Mouse (Mus musculus) urinary bladder, adult 2 months (tissue): Measurements from ENCODE around the gene Shmt2. TPM values are rescaled to one million over a fixed set of nuclear protein-coding genes. Genes with fewer than 3 reads are reported as not detected.

ENCODE experiments used
- DNase-seq: peaks from one replicate; pipeline ENCODE4 v3.0.0; 2022; ENCODE audit warnings: low spot score
- polyA plus RNA-seq: library from polyadenylated mRNA; depleted of rRNA; stranded (reverse); fragments of >200 nt; gene quantifications from 2 replicates; pipeline ENCODE4 v1.2.3, GENCODE M21; 2012; rRNA removed

Gene Shmt2
- polyA plus RNA-seq: 58.7 and 63.9 TPM in 2 replicates

DNA sequence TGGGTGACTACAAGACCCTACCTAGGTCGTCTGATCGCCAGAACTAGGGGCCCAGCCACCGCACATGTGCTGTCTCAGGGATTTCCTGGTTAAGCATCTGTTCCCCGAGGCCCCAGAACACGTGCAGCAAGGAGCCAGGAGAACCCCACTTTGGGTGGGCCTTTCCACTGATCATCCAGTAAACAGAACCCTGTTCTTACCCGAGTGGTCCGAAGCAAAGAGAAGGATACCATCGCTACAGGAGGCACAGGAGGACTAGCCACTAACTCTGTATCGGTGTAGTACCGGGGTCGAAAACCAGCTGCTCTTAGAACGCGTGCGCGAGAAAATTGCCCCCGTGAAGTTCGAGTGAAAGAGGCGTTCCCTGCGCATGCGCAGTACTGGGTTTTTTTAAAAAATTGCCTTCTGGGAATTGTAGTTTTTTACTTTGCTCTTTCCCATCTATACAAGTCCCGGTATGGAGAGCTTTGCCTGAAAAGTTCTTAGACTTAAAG is at the start of gene Shmt2:
Gene Shmt2 (minus strand): TSS at position 357 of the 494 bp plus-strand sequence.
- no peak for DNase-seq

DNA sequence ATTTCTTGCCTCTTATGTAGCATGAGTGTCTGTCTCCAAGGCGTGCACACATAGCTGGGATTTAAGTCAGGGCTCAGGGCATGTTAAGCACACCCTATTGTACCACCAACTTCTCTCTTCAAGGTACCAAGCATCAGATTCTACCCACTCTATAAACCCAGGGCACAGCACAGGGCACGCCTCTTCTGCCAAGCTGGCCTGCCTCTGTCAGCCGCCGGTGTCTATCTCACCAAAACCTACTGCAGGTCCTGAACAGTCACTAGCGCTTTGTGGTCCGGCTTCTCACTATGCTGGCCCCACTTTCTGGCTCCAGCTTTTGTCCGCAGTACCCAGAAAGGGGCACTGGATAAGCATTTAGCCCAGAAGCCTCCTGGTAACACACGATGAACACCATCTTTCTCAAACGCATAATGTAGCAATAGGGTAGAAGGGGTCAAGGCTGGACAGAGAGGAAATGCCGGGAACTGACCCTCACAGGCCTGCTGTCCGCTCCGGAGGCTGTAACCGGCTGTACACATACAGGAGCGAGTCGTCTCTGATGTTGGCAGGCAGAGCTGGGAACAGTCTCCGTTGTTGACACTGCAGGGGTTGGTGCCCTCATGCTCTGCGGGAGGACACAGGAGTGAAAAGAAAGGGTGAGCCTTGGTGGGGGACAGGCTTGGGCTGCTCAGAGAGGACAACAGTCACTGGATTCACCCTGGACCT is 48.8 kb upstream of the Shmt2 start:
- DNase-seq: no peak

DNA sequence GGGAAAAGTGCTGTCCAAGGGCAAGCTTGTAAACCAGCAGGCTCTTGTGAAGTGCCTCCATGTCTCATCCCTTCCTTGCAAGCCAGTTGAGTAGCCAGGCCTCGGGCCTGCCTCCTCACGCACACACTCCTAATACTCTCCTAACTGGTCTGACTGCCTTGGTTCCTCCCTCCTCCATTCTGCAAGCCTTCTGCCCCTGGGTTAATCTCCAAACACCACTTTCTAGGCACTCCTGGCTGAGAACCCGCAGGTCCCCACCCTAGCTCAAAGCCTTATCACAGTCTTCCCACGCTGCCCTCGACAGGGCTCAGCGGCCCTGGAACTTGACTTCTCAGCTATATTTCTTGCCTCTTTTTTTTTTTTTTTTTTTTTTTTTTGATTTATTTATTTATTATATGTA is 48.1 kb upstream of the Shmt2 start:
- no peak for DNase-seq

DNA sequence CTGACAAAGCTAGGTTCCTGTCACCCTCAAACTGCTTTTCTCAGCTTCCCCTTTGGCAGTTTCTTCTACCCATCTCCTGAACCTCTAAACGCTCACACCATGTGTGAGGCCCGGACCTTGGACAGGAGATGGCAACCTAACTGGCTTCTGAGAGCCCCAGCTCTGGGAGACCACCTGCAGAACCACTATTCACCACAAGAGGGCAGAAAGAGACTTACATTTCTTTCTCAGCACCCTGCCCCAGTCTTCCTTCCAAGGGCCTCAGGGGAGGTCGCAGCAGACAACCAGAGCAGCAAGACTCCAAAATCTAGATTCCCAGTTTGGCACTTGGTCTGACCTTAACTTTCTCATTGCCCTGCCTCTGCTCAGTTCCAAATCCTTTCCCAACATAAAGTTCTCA is 47.2 kb upstream of the Shmt2 start:
- no peak for DNase-seq

GRCm38 (mm10) chr10:127566553-127567326 is 44.5 kb upstream of the Shmt2 start:
- no peak for DNase-seq

- DNase-seq: no peak
These were observed 42.1 kb upstream of the Shmt2 start for GRCm38 (mm10) chr10:127564301-127564700.

DNA sequence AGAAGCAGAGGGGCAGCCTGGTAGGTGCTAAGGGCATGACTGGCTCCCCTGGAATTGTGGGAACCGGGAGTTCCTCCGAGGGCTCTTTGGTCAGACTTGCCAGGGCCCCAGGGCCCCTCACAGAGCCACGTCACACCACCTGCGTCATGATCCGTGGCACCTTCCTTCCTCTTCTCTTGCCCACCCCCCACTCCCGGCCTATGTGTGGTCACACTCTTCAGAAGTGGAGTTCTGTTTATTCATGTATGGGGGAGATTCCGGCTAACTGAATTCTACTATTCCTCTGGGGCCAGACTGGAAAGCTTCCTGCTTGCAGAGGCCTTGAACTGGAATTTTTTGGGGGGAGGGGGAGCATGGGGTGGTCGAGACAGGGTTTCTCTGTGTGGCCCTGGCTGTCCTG is 41.6 kb upstream of the Shmt2 start:
- no peak for DNase-seq

- no peak for DNase-seq
These were observed 38.9 kb upstream of the Shmt2 start for GRCm38 (mm10) chr10:127561145-127561544.

DNA sequence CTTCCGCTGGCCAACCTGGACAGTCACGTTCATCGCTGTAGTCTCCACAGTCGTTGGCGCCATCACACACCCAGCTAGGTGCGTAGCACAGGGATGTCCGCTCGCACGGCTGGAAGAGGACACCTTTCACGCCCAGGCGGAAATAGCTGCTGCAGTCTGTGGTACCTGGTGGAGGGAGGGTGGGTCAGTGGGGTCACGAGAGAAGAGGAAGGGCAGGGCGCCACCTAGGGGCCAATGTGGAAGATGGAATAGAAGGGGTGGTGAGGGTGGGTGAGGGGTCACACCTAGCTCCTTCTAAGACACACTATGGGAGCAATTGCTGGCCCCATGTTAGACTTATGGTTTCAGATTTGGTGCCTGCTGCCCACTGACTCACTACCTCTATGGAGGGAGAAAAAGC is 35.2 kb upstream of the Shmt2 start:
- DNase-seq: no peak

DNA sequence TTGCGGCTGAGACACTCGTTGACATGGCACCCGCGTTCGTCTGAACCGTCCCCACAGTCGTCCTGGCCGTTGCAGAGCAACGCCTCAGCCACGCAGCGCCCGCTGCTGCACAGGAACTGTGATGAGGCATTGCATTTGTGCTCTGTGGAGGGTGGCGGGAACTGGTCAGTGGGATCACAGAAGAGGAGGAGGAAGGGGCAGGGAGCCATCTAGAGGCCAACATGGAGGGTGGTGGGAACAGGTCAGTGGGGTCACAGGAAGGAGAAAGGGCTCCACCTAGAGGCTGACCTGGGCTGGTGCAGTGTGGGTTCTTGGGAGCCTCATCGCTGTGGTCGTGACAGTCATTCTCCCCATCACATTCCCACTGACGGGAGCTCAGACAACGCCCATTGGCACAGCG is 33.5 kb upstream of the Shmt2 start:
- no peak for DNase-seq

DNA sequence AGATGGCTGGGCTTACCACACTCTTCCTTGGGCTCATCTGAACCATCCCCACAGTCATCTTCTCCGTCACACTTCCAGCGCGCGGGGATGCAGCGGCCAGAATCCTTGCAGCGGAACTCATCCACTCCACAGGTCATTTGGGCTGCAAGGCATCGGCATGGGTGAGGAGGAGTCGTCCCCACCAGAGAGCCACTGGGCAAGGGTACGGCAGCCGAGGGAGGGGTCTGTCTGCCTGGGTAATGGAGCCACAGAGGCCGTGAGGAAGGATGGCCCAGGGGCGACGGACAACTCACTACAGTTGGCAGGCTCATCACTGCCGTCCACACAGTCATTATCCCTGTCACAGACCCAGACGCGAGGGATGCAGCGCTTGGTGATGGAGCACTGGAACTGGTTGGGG is 27.6 kb upstream of the Shmt2 start:
- DNase-seq: no peak

GRCm38 (mm10) chr10:127548236-127548635 is 26.0 kb upstream of the Shmt2 start:
- no peak for DNase-seq

- DNase-seq: no peak
These were observed 24.3 kb upstream of the Shmt2 start for GRCm38 (mm10) chr10:127546505-127546904.

DNA sequence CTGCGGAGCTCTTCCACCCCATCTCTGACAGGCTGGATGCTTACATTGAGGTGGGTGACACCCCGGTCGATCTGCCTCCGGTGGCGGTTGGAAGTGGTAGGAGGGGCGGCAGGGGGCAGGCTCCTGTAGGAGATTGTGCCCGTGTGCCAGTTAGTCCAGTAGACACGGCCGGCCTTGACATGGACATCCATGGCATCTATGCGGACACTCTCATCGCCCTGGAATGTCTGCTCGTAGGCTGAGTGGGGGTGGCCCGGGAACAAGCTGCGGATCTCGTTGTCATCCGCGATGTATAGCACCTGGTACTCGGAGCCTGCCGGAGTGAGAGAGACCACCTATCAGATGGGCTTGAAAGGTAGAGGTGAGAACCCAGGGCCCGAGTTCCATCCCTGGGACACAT is 22.1 kb upstream of the Shmt2 start:
- no peak for DNase-seq

GRCm38 (mm10) chr10:127543916-127544315 is 21.7 kb upstream of the Shmt2 start:
- no peak for DNase-seq

DNA sequence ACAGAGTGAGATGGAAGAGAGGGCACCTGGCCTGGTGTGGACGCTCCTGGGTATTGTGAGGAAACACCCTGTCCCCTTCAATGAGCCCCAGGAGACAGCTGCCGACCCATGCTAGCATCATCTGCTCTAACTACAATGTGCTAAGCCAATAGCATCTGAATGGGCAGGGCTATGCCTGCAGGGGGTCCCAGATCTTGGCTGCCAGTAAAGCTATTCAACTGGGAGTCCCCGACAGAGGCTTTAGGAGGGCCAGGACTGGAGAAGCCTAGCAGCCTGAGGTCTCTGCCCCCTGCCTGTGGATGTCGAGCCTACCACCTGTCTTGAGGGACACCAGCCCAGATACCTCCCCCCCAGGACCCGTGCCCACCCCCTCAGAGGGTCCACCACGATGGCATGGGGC is 20.5 kb upstream of the Shmt2 start:
- DNase-seq: no peak

DNA sequence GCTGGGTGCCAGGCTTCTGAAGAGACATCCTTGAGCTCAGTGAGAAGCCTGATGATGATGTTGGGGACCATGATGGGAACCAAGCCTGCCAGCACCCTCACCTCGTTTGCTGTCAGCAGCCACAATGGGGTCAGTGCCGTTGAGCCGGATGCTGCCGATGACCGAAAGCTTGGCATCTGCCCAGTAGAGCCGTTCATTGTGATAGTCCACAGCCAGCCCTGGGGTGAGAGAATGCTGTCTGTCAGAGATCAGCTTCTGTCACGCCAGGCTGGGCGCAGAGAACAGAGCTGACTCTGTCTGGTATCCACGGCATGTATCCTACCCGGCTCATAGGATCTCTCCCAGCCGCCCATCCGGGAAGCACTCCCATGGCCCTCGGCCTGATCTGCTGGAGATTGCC is 19.8 kb upstream of the Shmt2 start:
- DNase-seq: no peak

- DNase-seq: no peak
These were observed 19.3 kb upstream of the Shmt2 start for GRCm38 (mm10) chr10:127541510-127541909.

DNA sequence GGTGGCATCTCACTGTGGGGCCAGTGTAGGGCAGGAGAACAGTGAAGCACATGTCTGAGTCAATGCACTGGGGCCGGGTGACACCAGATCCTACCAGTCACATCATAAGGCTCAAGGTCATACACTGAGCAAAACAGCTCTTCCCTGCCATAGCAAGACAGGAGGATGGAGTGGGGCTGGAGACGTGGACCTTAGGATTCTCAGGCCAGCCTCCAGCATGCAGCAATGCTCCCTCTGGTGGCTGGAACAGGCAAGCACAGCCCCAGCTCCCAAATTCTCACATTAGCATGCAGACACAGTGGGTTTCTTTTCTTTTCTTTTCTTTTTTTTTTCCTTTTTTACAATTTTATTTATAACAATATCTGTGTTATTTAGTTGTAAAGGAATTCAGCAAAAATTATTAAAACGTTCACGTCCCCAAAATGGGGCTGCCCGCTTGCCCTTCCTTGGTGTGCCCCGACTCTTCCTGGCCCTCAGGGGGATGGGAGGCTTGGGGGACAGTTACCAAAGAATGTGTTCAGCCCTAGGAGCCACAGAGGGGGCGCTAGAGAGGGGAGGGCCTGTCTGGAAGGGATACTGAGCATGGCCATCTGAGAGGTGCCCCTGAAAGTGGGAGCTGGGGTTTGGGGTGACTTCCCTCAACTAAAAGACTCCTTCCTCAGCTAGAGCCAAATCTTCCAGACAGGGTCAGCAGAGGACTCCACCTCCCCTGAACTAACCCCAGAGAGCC is 15.8 kb upstream of the Shmt2 start:
- no peak for DNase-seq

- DNase-seq: no peak
These were observed 14.5 kb upstream of the Shmt2 start for GRCm38 (mm10) chr10:127536586-127537314.

DNA sequence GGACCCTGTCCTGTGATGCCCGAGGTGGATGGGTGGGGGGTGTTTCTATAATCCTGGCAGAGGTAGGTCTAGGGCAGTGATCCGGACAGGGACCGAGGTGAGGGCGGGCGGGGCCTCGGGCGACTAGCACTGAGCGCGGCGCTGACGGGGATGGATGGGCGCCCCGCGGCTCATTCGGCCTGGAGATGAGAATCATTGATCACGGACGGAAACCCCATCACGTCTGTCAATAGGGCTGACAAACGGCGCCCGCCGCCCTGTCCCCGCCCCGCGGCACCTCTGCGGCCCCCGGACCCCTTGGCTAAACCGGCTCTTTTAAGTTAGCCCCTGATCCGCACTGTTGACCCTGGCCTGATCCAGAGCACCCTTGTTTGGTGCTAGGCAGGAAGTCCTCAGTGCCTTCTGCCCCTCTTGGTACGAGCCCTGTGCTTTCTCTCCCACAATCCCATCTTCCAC is 12.7 kb upstream of the Shmt2 start:
- no peak for DNase-seq
